ENCODE assay signal across 27 mouse cellular contexts in the genomic region with DNA sequence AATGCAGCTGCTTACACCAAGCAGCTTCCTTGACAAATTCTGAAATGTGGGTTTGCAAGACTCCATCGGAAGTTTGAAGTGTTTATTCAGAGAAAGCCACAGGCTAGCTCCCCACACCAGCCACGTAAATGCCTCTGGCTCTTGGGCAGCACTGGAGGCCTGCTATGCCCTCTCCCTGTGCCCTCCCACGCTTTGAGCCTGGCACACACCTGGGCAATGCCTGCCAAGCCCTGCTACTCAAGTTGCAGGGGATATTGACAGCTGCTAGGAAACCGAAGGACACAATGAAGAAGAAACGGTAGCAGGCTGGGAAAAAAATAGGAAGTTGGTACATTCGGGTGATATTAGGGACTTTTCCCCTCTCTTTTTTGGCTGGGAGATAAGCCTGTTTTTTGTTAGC. TPM values are rescaled to one million over a fixed set of nuclear protein-coding genes. Genes with fewer than 3 reads are reported as not detected.
DNase-seq lines count a peak whose midpoint lies in the region; ATAC-seq and TF ChIP-seq lines count a peak whose summit lies in the region.
"Had no signal": no experiment of that assay in that cellular context is flagged by ENCODE, and none has a peak within 500 bp of the region (broad histone marks: within the 10 kb centered on the region; RNA-seq: fewer than 3 reads in every experiment).

No protein-coding gene starts in this region.

- WGBS in lung, adult 2 months = 35% methylated on average over 6 of the region's 6 CpGs
- WGBS in stomach, postnatal 0 days = 64% methylated on average over 6 of the region's 6 CpGs
- 82% methylated on average over 6 of the region's 6 CpGs for WGBS in hindbrain, embryonic 16.5 days

- no peaks in the 10 kb centered on the region for H3K27me3 ChIP-seq in stomach, postnatal 0 days (ENCODE audit: control insufficient read depth, insufficient read depth, low read length)
- H3K27me3 ChIP-seq in hindbrain, embryonic 16.5 days (replicated peaks; ENCODE audit: control insufficient read depth, insufficient read depth, low read length) = no peaks in the 10 kb centered on the region
- H3K27me3 ChIP-seq: CH12.LX; embryonic facial prominence, embryonic 15.5 days; forebrain, embryonic 15.5 days; hindbrain, embryonic 13.5 days had no signal

- no peak overlapping the region for H3K4me2 ChIP-seq in stomach, postnatal 0 days (replicated peaks; ENCODE audit: low read depth)
- no peak overlapping the region for H3K4me2 ChIP-seq in hindbrain, embryonic 16.5 days (ENCODE audit: low read length)
- H3K4me2 ChIP-seq: embryonic facial prominence, embryonic 15.5 days; forebrain, embryonic 15.5 days; hindbrain, embryonic 13.5 days had no signal

- no peak overlapping the region for H3K27ac ChIP-seq in stomach, postnatal 0 days (replicated peaks)
- no peak overlapping the region for H3K27ac ChIP-seq in hindbrain, embryonic 16.5 days (ENCODE audit: low read depth, low read length)
- H3K27ac ChIP-seq: embryonic facial prominence, embryonic 15.5 days; forebrain, embryonic 15.5 days; heart, embryonic 10.5 days; hindbrain, embryonic 13.5 days had no signal

- H3K4me1 ChIP-seq in lung, adult 2 months (ENCODE audit: control insufficient read depth, insufficient read depth, low read length) = peaks cover 3% of the 10 kb centered on the region; the same call in 1 of the 2 replicates
- H3K4me1 ChIP-seq in stomach, postnatal 0 days (replicated peaks; ENCODE audit: control insufficient read depth, insufficient read depth) = peaks cover 3% of the 10 kb centered on the region; the same call in 1 of the 2 replicates
- H3K4me1 ChIP-seq in hindbrain, embryonic 16.5 days (ENCODE audit: control insufficient read depth, insufficient read depth, low read depth, low read length) = peaks cover 2% of the 10 kb centered on the region; the same call in 1 of the 2 replicates
- H3K4me1 ChIP-seq: embryonic facial prominence, embryonic 15.5 days; forebrain, embryonic 15.5 days had no signal

- TF ChIP-seq POLR2A in lung, adult 2 months (IDR thresholded peaks at IDR 0.05; ENCODE audit: borderline replicate concordance, extremely low read depth, low read depth, low read length) = no peak

- intact Hi-C loops in gastrocnemius, postnatal 14 days (cut with DNase I; ENCODE audit: low total_unique reads) = no loop called here

- H3K9me3 ChIP-seq in stomach, postnatal 0 days (ENCODE audit: control insufficient read depth, low read length) = no peaks in the 10 kb centered on the region
- H3K9me3 ChIP-seq in hindbrain, embryonic 16.5 days (ENCODE audit: control insufficient read depth, low read length) = no peaks in the 10 kb centered on the region
- H3K9me3 ChIP-seq: embryonic facial prominence, embryonic 15.5 days; forebrain, embryonic 15.5 days; heart, embryonic 10.5 days; hindbrain, embryonic 13.5 days had no signal

- no peak for TF ChIP-seq CTCF in lung, adult 2 months (IDR thresholded peaks at IDR 0.05; ENCODE audit: insufficient read depth, low read length)
- TF ChIP-seq CTCF in stomach, postnatal 0 days (IDR thresholded peaks at IDR 0.05; ENCODE audit: low read depth) = no peak

- H3K9ac ChIP-seq in stomach, postnatal 0 days (ENCODE audit: low read length) = no peak overlapping the region
- no peak overlapping the region for H3K9ac ChIP-seq in hindbrain, embryonic 16.5 days (ENCODE audit: low read depth, low read length)
- H3K9ac ChIP-seq: embryonic facial prominence, embryonic 15.5 days; forebrain, embryonic 15.5 days; hindbrain, embryonic 13.5 days had no signal

- no peak overlapping the region for H3K4me3 ChIP-seq in lung, adult 2 months (replicated peaks; ENCODE audit: extremely low read depth, low read depth, low read length)
- no peak overlapping the region for H3K4me3 ChIP-seq in stomach, postnatal 0 days (ENCODE audit: low read depth, low read length)
- H3K4me3 ChIP-seq in hindbrain, embryonic 16.5 days (ENCODE audit: low read length) = no peak overlapping the region
- H3K4me3 ChIP-seq: embryonic facial prominence, embryonic 15.5 days; erythroblast, embryonic 14.5 days; forebrain, embryonic 15.5 days; heart, embryonic 10.5 days; hindbrain, embryonic 13.5 days had no signal

- TF ChIP-seq EP300 in stomach, postnatal 0 days (optimal IDR thresholded peaks at IDR 0.05) = no peak

- DNase-seq in gastrocnemius, postnatal 14 days = peak; percentile 12
- DNase-seq in gastrocnemius, adult 8-10 months (ENCODE audit: low spot score in 2 of 2) = no peak
- peak; percentile 57 for DNase-seq in lung, adult 2 months
- DNase-seq in lung, postnatal 10 days = peak; percentile 63
- peak; percentile 61 to 83 for DNase-seq in lung, postnatal 4 days
- no peak for DNase-seq in frontal cortex, postnatal 25 days (ENCODE audit: low spot score in 2 of 2)
- DNase-seq in stomach, postnatal 0 days (ENCODE audit: low spot score) = no peak
- DNase-seq: adrenal gland, postnatal 36 days; cerebellum, adult 11 months; cerebellum, adult 8-10 months; cerebellum, postnatal 14 days; embryo, embryonic 11 days; heart, adult 18-20 months; heart, postnatal 10 days had no signal

- ATAC-seq in stomach, postnatal 0 days (ENCODE audit: low FRiP score, low TSS enrichment) = no peak
- no peak for ATAC-seq in hindbrain, embryonic 16.5 days
- ATAC-seq: activated CD4-positive, CD25-positive, alpha-beta regulatory T cell, adult 4 months; forebrain, embryonic 15.5 days; Patski had no signal

- no peaks in the 10 kb centered on the region for H3K36me3 ChIP-seq in stomach, postnatal 0 days (ENCODE audit: control insufficient read depth, insufficient read depth, low read length)
- H3K36me3 ChIP-seq in hindbrain, embryonic 16.5 days (ENCODE audit: control insufficient read depth, insufficient read depth, low read length) = no peaks in the 10 kb centered on the region
- H3K36me3 ChIP-seq: embryonic facial prominence, embryonic 15.5 days; forebrain, embryonic 15.5 days; heart, embryonic 10.5 days; hindbrain, embryonic 13.5 days had no signal

RNA-seq across cellular contexts. Expression of gene C2cd4b, which starts 15.0 kb away (rescaled TPM):
- under 1 TPM in 1 of 2 experiments, not detected in 1; 0.27 TPM for total RNA-seq in gastrocnemius, postnatal 14 days (2021)
- total RNA-seq in gastrocnemius, adult 8-10 months (2022) = not detected
- 10.6 and 21.0 TPM in 2 replicates for polyA plus RNA-seq in lung, adult 2 months (2012; rRNA removed)
- 2.9 and 3.8 TPM in 2 replicates for polyA plus RNA-seq in stomach, postnatal 0 days (2015; fragmentation: Nextera tagmentation; extraction: Ambion mirVana)
- polyA plus RNA-seq in hindbrain, embryonic 16.5 days (2015; fragmentation: Nextera tagmentation; extraction: Ambion mirVana) = 0.34 and 0.39 TPM in 2 replicates
- total RNA-seq: CH12.LX; common myeloid progenitor, adult 5-6 weeks; hematopoietic stem cell, adult 5-6 weeks had no signal
- polyA plus RNA-seq: activated CD4-positive, CD25-positive, alpha-beta regulatory T cell, adult 4 months; embryonic facial prominence, embryonic 11.5 days; erythroblast, embryonic 14.5 days had no signal

RNA-seq across cellular contexts. Expression of gene C2cd4a, which starts 57.9 kb away (rescaled TPM):
- under 1 TPM; 0.22 to 0.43 TPM for total RNA-seq in gastrocnemius, postnatal 14 days (2021)
- not detected for total RNA-seq in gastrocnemius, adult 8-10 months (2022)
- 1.2 and 1.7 TPM in 2 replicates for polyA plus RNA-seq in lung, adult 2 months (2012; rRNA removed)
- 2.8 and 3.6 TPM in 2 replicates for polyA plus RNA-seq in stomach, postnatal 0 days (2015; fragmentation: Nextera tagmentation; extraction: Ambion mirVana)
- 0.32 and 0.46 TPM in 2 replicates for polyA plus RNA-seq in hindbrain, embryonic 16.5 days (2015; fragmentation: Nextera tagmentation; extraction: Ambion mirVana)
- total RNA-seq: adrenal gland, adult 18-20 months; adrenal gland, postnatal 36 days; common myeloid progenitor, adult 5-6 weeks; heart, adult 18-20 months; heart, postnatal 10 days; hematopoietic stem cell, adult 5-6 weeks had no signal
- polyA plus RNA-seq: activated CD4-positive, CD25-positive, alpha-beta regulatory T cell, adult 4 months; embryonic facial prominence, embryonic 11.5 days had no signal

Comparison
In these comparisons a context has a peak if more than half of its experiments do, and no peak if none do; other contexts are left out.
1. DNase-seq: peak in gastrocnemius, postnatal 14 days (single experiment), lung, adult 2 months (single experiment), lung, postnatal 10 days (single experiment) and lung, postnatal 4 days (2 of 2); none in gastrocnemius, adult 8-10 months (0 of 2), frontal cortex, postnatal 25 days (0 of 2) and stomach, postnatal 0 days (single experiment).